ENCODE assay signal across 14 mouse cellular contexts in genomic region chr1:191418936-191419335, GRCm38 (mm10). TPM values are rescaled to one million over a fixed set of nuclear protein-coding genes. Genes with fewer than 3 reads are reported as not detected.
DNase-seq lines count a peak whose midpoint lies in the region; ATAC-seq and TF ChIP-seq lines count a peak whose summit lies in the region.
"Had no signal": no experiment of that assay in that cellular context is flagged by ENCODE, and none has a peak within 500 bp of the region (broad histone marks: within the 10 kb centered on the region; RNA-seq: fewer than 3 reads in every experiment).

No protein-coding gene starts in this region.

- H3K36me3 ChIP-seq in heart, embryonic 15.5 days: no peaks in the 10 kb centered on the region
- H3K36me3 ChIP-seq in heart, embryonic 12.5 days: no peaks in the 10 kb centered on the region
- H3K36me3 ChIP-seq in thymus, adult 2 months (ENCODE audit: control insufficient read depth, insufficient read depth, low read length): no peaks in the 10 kb centered on the region
- no peaks in the 10 kb centered on the region for H3K36me3 ChIP-seq in liver, embryonic 13.5 days
- H3K36me3 ChIP-seq: limb, embryonic 13.5 days; midbrain, embryonic 10.5 days had no signal

- H3K9me3 ChIP-seq in heart, embryonic 15.5 days (replicated peaks): no peaks in the 10 kb centered on the region
- H3K9me3 ChIP-seq in heart, embryonic 12.5 days (replicated peaks): no peaks in the 10 kb centered on the region
- H3K9me3 ChIP-seq in liver, embryonic 13.5 days (replicated peaks): no peaks in the 10 kb centered on the region
- H3K9me3 ChIP-seq: limb, embryonic 13.5 days; midbrain, embryonic 10.5 days had no signal

- no peak for DNase-seq in thymus, adult 2 months
- DNase-seq in thymus, postnatal 4 days: no peak
- no peak for DNase-seq in liver, embryonic 13.5 days
- no peak for DNase-seq in embryo, embryonic 9.5 days (ENCODE audit: extremely low spot score)
- no peak for DNase-seq in gastrocnemius, postnatal 10 days
- DNase-seq: adrenal gland, adult 8-10 months; cerebellum, adult 9-10 months; heart, postnatal 14 days; lung, postnatal 14 days had no signal

- TF ChIP-seq POLR2A in thymus, adult 2 months (IDR thresholded peaks at IDR 0.05; ENCODE audit: control insufficient read depth, extremely low read depth, insufficient read depth, low read length, poor library complexity): no peak

- no peak overlapping the region for H3K9ac ChIP-seq in heart, embryonic 15.5 days
- no peak overlapping the region for H3K9ac ChIP-seq in heart, embryonic 12.5 days
- no peak overlapping the region for H3K9ac ChIP-seq in liver, embryonic 13.5 days
- H3K9ac ChIP-seq: limb, embryonic 13.5 days had no signal

- H3K27me3 ChIP-seq in heart, embryonic 15.5 days: no peaks in the 10 kb centered on the region
- H3K27me3 ChIP-seq in heart, embryonic 12.5 days (replicated peaks): no peaks in the 10 kb centered on the region
- no peaks in the 10 kb centered on the region for H3K27me3 ChIP-seq in thymus, adult 2 months (ENCODE audit: control insufficient read depth, insufficient read depth, low read length)
- H3K27me3 ChIP-seq in liver, embryonic 13.5 days: no peaks in the 10 kb centered on the region
- H3K27me3 ChIP-seq: limb, embryonic 13.5 days had no signal

- TF ChIP-seq CTCF in thymus, adult 2 months (IDR thresholded peaks at IDR 0.05; ENCODE audit: borderline replicate concordance, control insufficient read depth, extremely low read depth, insufficient read depth, low read length, poor library complexity): no peak

- 0 out of 2 replicates have a peak overlapping the region, but pooled peaks have one; percentile 18 for H3K27ac ChIP-seq in heart, embryonic 15.5 days
- no peak overlapping the region for H3K27ac ChIP-seq in heart, embryonic 12.5 days (ENCODE audit: poor library complexity, severe bottlenecking)
- H3K27ac ChIP-seq in thymus, adult 2 months (ENCODE audit: control insufficient read depth, insufficient read depth, low read length): peak overlapping the region; percentile 72
- peak overlapping the region; percentile 53; the same call in 1 of the 2 replicates for H3K27ac ChIP-seq in liver, embryonic 13.5 days
- H3K27ac ChIP-seq: limb, embryonic 13.5 days; midbrain, embryonic 10.5 days had no signal

- 68% methylated on average over 4 of the region's 4 CpGs for WGBS in heart, embryonic 15.5 days
- WGBS in heart, embryonic 12.5 days: 74% methylated on average over 4 of the region's 4 CpGs
- 39% methylated on average over 4 of the region's 4 CpGs for WGBS in thymus, adult 2 months
- 38% methylated on average over 4 of the region's 4 CpGs for WGBS in liver, embryonic 13.5 days (ENCODE audit: insufficient replicate concordance)

- no peak overlapping the region for H3K4me3 ChIP-seq in heart, embryonic 15.5 days
- H3K4me3 ChIP-seq in heart, embryonic 12.5 days: no peak overlapping the region
- H3K4me3 ChIP-seq in thymus, adult 2 months (ENCODE audit: control insufficient read depth, insufficient read depth, low read length): no peak overlapping the region
- no peak overlapping the region for H3K4me3 ChIP-seq in liver, embryonic 13.5 days (replicated peaks)
- H3K4me3 ChIP-seq: limb, embryonic 13.5 days; midbrain, embryonic 10.5 days had no signal

- peaks cover 30% of the 10 kb centered on the region for H3K4me1 ChIP-seq in heart, embryonic 15.5 days (replicated peaks)
- peaks cover 52% of the 10 kb centered on the region for H3K4me1 ChIP-seq in heart, embryonic 12.5 days (replicated peaks)
- H3K4me1 ChIP-seq in thymus, adult 2 months (replicated peaks; ENCODE audit: control insufficient read depth, insufficient read depth, low read length): peaks cover 62% of the 10 kb centered on the region
- H3K4me1 ChIP-seq in liver, embryonic 13.5 days (replicated peaks): peaks cover 55% of the 10 kb centered on the region

- H3K4me2 ChIP-seq in heart, embryonic 15.5 days: no peak overlapping the region
- no peak overlapping the region for H3K4me2 ChIP-seq in heart, embryonic 12.5 days
- H3K4me2 ChIP-seq in liver, embryonic 13.5 days: no peak overlapping the region
- H3K4me2 ChIP-seq: limb, embryonic 13.5 days had no signal

- ATAC-seq in heart, embryonic 15.5 days (replicated peaks; ENCODE audit: insufficient number of reproducible peaks, insufficient read depth, low FRiP score, low read depth): no peak
- no peak for ATAC-seq in heart, embryonic 12.5 days (ENCODE audit: insufficient number of reproducible peaks, low FRiP score)
- ATAC-seq in liver, embryonic 13.5 days (ENCODE audit: low read depth): no peak
- ATAC-seq: forebrain, embryonic 16.5 days had no signal

RNA-seq across cellular contexts. Expression of gene Ppp2r5a, which starts 15.9 kb away (rescaled TPM):
- polyA plus RNA-seq in heart, embryonic 15.5 days (2015; fragmentation: Nextera tagmentation; extraction: Ambion mirVana): 31.1 and 36.4 TPM in 2 replicates
- 43.0 and 45.6 TPM in 2 replicates for polyA plus RNA-seq in heart, embryonic 12.5 days (2016; fragmentation: Nextera tagmentation; extraction: Ambion mirVana)
- polyA plus RNA-seq in thymus, adult 2 months (2012; rRNA removed): 145 and 167 TPM in 2 replicates
- polyA plus RNA-seq in liver, embryonic 13.5 days (2015; fragmentation: Nextera tagmentation; extraction: Ambion mirVana): 13.6 and 15.6 TPM in 2 replicates
- total RNA-seq in gastrocnemius, postnatal 10 days (2021): 10 to 100 TPM; 68.2 to 69.3 TPM
